Mouse (Mus musculus): Measurements from ENCODE around the gene Gnl3l.
A peak's percentile ranks its signal among the peaks of the same experiment; 100 is the strongest.

Gene Gnl3l

GRCm38 (mm10) chrX:151016938-151017877 lies at the start of gene Gnl3l:
Gnl3l (minus strand) TSS chrX:151017322.
- DNase-seq: peak; percentile 90

GRCm38 (mm10) chrX:151066071-151066666 lies 49.0 kb upstream of the Gnl3l start:
- no peak for DNase-seq

- no peak for DNase-seq
These were observed 44.6 kb upstream of the Gnl3l start for GRCm38 (mm10) chrX:151061615-151062299.

GRCm38 (mm10) chrX:151059346-151059745 lies 42.2 kb upstream of the Gnl3l start:
- DNase-seq: no peak

- DNase-seq: no peak
These were observed 38.4 kb upstream of the Gnl3l start for GRCm38 (mm10) chrX:151055559-151055958.

GRCm38 (mm10) chrX:151054489-151054888 lies 37.4 kb upstream of the Gnl3l start:
- no peak for DNase-seq

GRCm38 (mm10) chrX:151050337-151050736 lies 33.2 kb upstream of the Gnl3l start:
- no peak for DNase-seq

GRCm38 (mm10) chrX:151049661-151050215 lies 32.6 kb upstream of the Gnl3l start:
- no peak for DNase-seq

GRCm38 (mm10) chrX:151047431-151048058 lies 30.4 kb upstream of the Gnl3l start:
- peak; percentile 38 for DNase-seq

GRCm38 (mm10) chrX:151046777-151047430 lies 29.8 kb upstream of the Gnl3l start:
- DNase-seq: peak; percentile 91

GRCm38 (mm10) chrX:151046321-151046720 lies 29.2 kb upstream of the Gnl3l start:
- no peak for DNase-seq

GRCm38 (mm10) chrX:151045850-151046249 lies 28.7 kb upstream of the Gnl3l start, which contains the start of gene Fgd1:
Fgd1 (plus strand) TSS chrX:151046150.
- DNase-seq: no peak

- DNase-seq: no peak
These were observed 24.1 kb upstream of the Gnl3l start for GRCm38 (mm10) chrX:151041223-151041622.

GRCm38 (mm10) chrX:151031400-151031799 lies 14.3 kb upstream of the Gnl3l start:
- DNase-seq: no peak

- no peak for DNase-seq
These were observed 1.7 kb upstream of the Gnl3l start for GRCm38 (mm10) chrX:151018798-151019197.

- DNase-seq: no peak
These were observed 775 bp upstream of the Gnl3l start for GRCm38 (mm10) chrX:151017897-151018296.

- DNase-seq: no peak
These were observed 20.3 kb downstream of the Gnl3l start for GRCm38 (mm10) chrX:150996775-150997174.

GRCm38 (mm10) chrX:150981621-150982020 lies 35.5 kb downstream of the Gnl3l start:
- DNase-seq: no peak

- no peak for DNase-seq
These were observed 41.7 kb downstream of the Gnl3l start for GRCm38 (mm10) chrX:150975424-150975823.

- DNase-seq: no peak
These were observed 54.1 kb downstream of the Gnl3l start for GRCm38 (mm10) chrX:150963027-150963426.

GRCm38 (mm10) chrX:150960702-150961101 lies 56.4 kb downstream of the Gnl3l start:
- no peak for DNase-seq
